Mouse (Mus musculus): ENCODE measurements around the gene Elovl5. TPM values are rescaled to one million over a fixed set of nuclear protein-coding genes. Genes with fewer than 3 reads are reported as not detected.

Elovl5 gene
- 10 to 100 TPM; 68.9 to 74.6 TPM for total RNA-seq (2021)

GRCm38 (mm10) chr9:77917074-77917621 lies at the start of gene Elovl5:
TSS of gene Elovl5 (plus strand) at chr9:77917364.
- peak; percentile 95 to 97 for DNase-seq (ENCODE audit: extremely low spot score in 1 of 2, low spot score in 1 of 2)

GRCm38 (mm10) chr9:77891501-77891900 lies 25.7 kb upstream of the Elovl5 start:
- no peak for DNase-seq (ENCODE audit: extremely low spot score in 1 of 2, low spot score in 1 of 2)

GRCm38 (mm10) chr9:77898551-77898950 lies 18.6 kb upstream of the Elovl5 start:
- DNase-seq (ENCODE audit: extremely low spot score in 1 of 2, low spot score in 1 of 2): no peak

GRCm38 (mm10) chr9:77904133-77904532 lies 13.0 kb upstream of the Elovl5 start:
- no peak for DNase-seq (ENCODE audit: extremely low spot score in 1 of 2, low spot score in 1 of 2)

GRCm38 (mm10) chr9:77909572-77910269 lies 7.4 kb upstream of the Elovl5 start:
- no peak for DNase-seq (ENCODE audit: extremely low spot score in 1 of 2, low spot score in 1 of 2)

GRCm38 (mm10) chr9:77910270-77911240 lies 6.6 kb upstream of the Elovl5 start:
- DNase-seq (ENCODE audit: extremely low spot score in 1 of 2, low spot score in 1 of 2): peak; percentile 65 to 68

GRCm38 (mm10) chr9:77911508-77912229 lies 5.5 kb upstream of the Elovl5 start:
- DNase-seq (ENCODE audit: extremely low spot score in 1 of 2, low spot score in 1 of 2): no peak

- no peak for DNase-seq (ENCODE audit: extremely low spot score in 1 of 2, low spot score in 1 of 2)
Measured at GRCm38 (mm10) chr9:77912246-77912645, 4.9 kb upstream of the Elovl5 start.

- DNase-seq (ENCODE audit: extremely low spot score in 1 of 2, low spot score in 1 of 2): no peak
Measured at GRCm38 (mm10) chr9:77914616-77915015, 2.5 kb upstream of the Elovl5 start.

- DNase-seq (ENCODE audit: extremely low spot score in 1 of 2, low spot score in 1 of 2): no peak
Measured at GRCm38 (mm10) chr9:77915791-77916190, 1.4 kb upstream of the Elovl5 start.

- DNase-seq (ENCODE audit: extremely low spot score in 1 of 2, low spot score in 1 of 2): no peak
Measured at GRCm38 (mm10) chr9:77917622-77918131, 513 bp downstream of the Elovl5 start.

- no peak for DNase-seq (ENCODE audit: extremely low spot score in 1 of 2, low spot score in 1 of 2)
Measured at GRCm38 (mm10) chr9:77918211-77918610, 1.0 kb downstream of the Elovl5 start.

GRCm38 (mm10) chr9:77918961-77919670 lies 2.0 kb downstream of the Elovl5 start:
- DNase-seq (ENCODE audit: extremely low spot score in 1 of 2, low spot score in 1 of 2): no peak

- no peak for DNase-seq (ENCODE audit: extremely low spot score in 1 of 2, low spot score in 1 of 2)
Measured at GRCm38 (mm10) chr9:77920481-77920880, 3.3 kb downstream of the Elovl5 start.

- DNase-seq (ENCODE audit: extremely low spot score in 1 of 2, low spot score in 1 of 2): no peak
Measured at GRCm38 (mm10) chr9:77921366-77922260, 4.4 kb downstream of the Elovl5 start.

GRCm38 (mm10) chr9:77923774-77924173 lies 6.6 kb downstream of the Elovl5 start:
- DNase-seq (ENCODE audit: extremely low spot score in 1 of 2, low spot score in 1 of 2): no peak

- no peak for DNase-seq (ENCODE audit: extremely low spot score in 1 of 2, low spot score in 1 of 2)
Measured at GRCm38 (mm10) chr9:77924199-77924598, 7.0 kb downstream of the Elovl5 start.

GRCm38 (mm10) chr9:77926151-77926550 lies 9.0 kb downstream of the Elovl5 start:
- DNase-seq (ENCODE audit: extremely low spot score in 1 of 2, low spot score in 1 of 2): no peak

GRCm38 (mm10) chr9:77926911-77927310 lies 9.7 kb downstream of the Elovl5 start:
- DNase-seq (ENCODE audit: extremely low spot score in 1 of 2, low spot score in 1 of 2): no peak

Measured in layer of hippocampus, postnatal 25 days (tissue).